Mouse (Mus musculus): ENCODE results near the gene Asb10. TPM values are rescaled to one million over a fixed set of nuclear protein-coding genes. Genes with fewer than 3 reads are reported as not detected.

Asb10 gene
- total and polyA plus RNA-seq, 2 experiments from 2014 or later, result 20.8 to 44.0 TPM

DNA sequence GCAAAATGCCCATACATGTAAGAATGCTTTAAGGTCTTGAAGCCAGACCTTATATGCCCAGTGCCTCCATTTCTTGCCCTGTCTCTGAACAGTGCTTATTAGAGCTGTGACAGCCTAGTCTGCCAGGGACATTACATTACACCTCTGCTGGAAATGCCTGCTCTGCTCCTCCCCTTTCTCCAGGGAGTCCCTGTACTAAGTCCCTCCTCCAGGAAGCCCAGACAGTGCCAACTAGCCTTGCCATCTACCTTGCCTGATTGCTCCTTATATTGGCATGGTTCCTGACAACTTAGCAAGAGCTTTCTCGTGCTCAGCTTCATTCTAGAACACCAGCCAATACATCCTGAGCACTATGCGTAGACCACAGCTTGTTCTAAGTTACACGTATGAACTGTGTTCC, 5.0 kb downstream of the Asb10 start:
- Histone ChIP-seq H3K36me3 (replicated peaks; ENCODE audit: control insufficient read depth, insufficient read depth, low read length) (peaks cover 12% of the 10 kb centered on the region; the same call in 1 of the 2 replicates), H3K9ac (replicated peaks; ENCODE audit: low read depth, low read length) (no peak overlapping the region), H3K4me3 (ENCODE audit: low read depth, low read length) (no peak overlapping the region), H3K27ac (ENCODE audit: low read depth) (no peak overlapping the region), H3K4me2 (ENCODE audit: low read depth, low read length) (no peak overlapping the region), H3K27me3 (ENCODE audit: control insufficient read depth, insufficient read depth, low read length) (peaks cover 9% of the 10 kb centered on the region; the same call in 1 of the 2 replicates), H3K4me1 (ENCODE audit: control insufficient read depth, insufficient read depth) (peaks cover 18% of the 10 kb centered on the region), H3K9me3 (replicated peaks; ENCODE audit: control insufficient read depth, low read length) (no peaks in the 10 kb centered on the region)
- ATAC-seq (ENCODE audit: insufficient read depth, low read depth) (no peak), DNase-seq (ENCODE audit: low spot score) (no peak)
- TF ChIP-seq EP300 (IDR thresholded peaks at IDR 0.05; ENCODE audit: low read depth), result no peak
- TF ChIP-seq CTCF (IDR thresholded peaks at IDR 0.05; ENCODE audit: low read depth), result no peak
- 85% methylated on average over 3 of the region's 3 CpGs for WGBS

DNA sequence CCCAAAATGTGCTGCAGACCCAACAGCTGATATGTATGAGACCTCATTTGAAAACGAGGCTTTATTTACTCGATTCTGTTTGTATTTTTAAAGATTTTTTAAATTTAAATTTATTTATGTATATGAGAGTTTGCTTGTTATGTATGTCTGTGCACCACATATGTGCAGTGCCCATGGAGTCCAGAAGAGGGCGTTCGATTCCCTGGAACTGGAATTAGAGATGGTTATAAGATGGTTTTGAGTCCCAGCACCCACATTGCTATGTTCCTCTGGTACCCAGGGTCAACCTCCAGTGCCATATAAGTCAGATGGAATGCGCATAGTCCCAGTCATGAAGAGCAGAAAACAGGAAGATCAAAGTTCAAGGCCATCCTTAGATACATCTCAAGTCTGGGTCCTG, 6.5 kb downstream of the Asb10 start:
- WGBS, result 48% methylated on average over 5 of the region's 5 CpGs
- H3K27me3 ChIP-seq (ENCODE audit: control insufficient read depth, insufficient read depth, low read length), result peaks cover 16% of the 10 kb centered on the region
- H3K4me3 ChIP-seq (ENCODE audit: low read depth, low read length), result no peak overlapping the region
- H3K9ac ChIP-seq (replicated peaks; ENCODE audit: low read depth, low read length), result no peak overlapping the region
- H3K4me2 ChIP-seq (ENCODE audit: low read depth, low read length), result no peak overlapping the region
- no peak overlapping the region for H3K27ac ChIP-seq (ENCODE audit: low read depth)
- H3K36me3 ChIP-seq (replicated peaks; ENCODE audit: control insufficient read depth, insufficient read depth, low read length), result peaks cover 12% of the 10 kb centered on the region; the same call in 1 of the 2 replicates
- H3K4me1 ChIP-seq (ENCODE audit: control insufficient read depth, insufficient read depth), result 0 out of 2 replicates have a peak, but pooled peaks cover 3% of the 10 kb centered on the region
- TF ChIP-seq EP300 (IDR thresholded peaks at IDR 0.05; ENCODE audit: low read depth), result no peak
- TF ChIP-seq CTCF (IDR thresholded peaks at IDR 0.05; ENCODE audit: low read depth), result peak; percentile 29
- H3K9me3 ChIP-seq (replicated peaks; ENCODE audit: control insufficient read depth, low read length), result no peaks in the 10 kb centered on the region
- ATAC-seq (ENCODE audit: insufficient read depth, low read depth), result no peak
- DNase-seq (ENCODE audit: low spot score), result no peak

- Histone ChIP-seq H3K36me3 (replicated peaks; ENCODE audit: control insufficient read depth, insufficient read depth, low read length) (peaks cover 12% of the 10 kb centered on the region; the same call in 1 of the 2 replicates), H3K27ac (ENCODE audit: low read depth) (no peak overlapping the region), H3K27me3 (ENCODE audit: control insufficient read depth, insufficient read depth, low read length) (peaks cover 25% of the 10 kb centered on the region), H3K9ac (replicated peaks; ENCODE audit: low read depth, low read length) (no peak overlapping the region), H3K4me3 (ENCODE audit: low read depth, low read length) (no peak overlapping the region), H3K9me3 (replicated peaks; ENCODE audit: control insufficient read depth, low read length) (no peaks in the 10 kb centered on the region), H3K4me1 (ENCODE audit: control insufficient read depth, insufficient read depth) (no peaks in the 10 kb centered on the region), H3K4me2 (ENCODE audit: low read depth, low read length) (no peak overlapping the region)
- no peak for ATAC-seq (ENCODE audit: insufficient read depth, low read depth)
- 69% methylated on average over 11 of the region's 11 CpGs for WGBS
- no peak for DNase-seq (ENCODE audit: low spot score)
- TF ChIP-seq EP300 (IDR thresholded peaks at IDR 0.05; ENCODE audit: low read depth) (no peak), CTCF (IDR thresholded peaks at IDR 0.05; ENCODE audit: low read depth) (no peak)
Observed at GRCm38 (mm10) chr5:24533391-24533790, 7.4 kb downstream of the Asb10 start.

- TF ChIP-seq EP300 (IDR thresholded peaks at IDR 0.05; ENCODE audit: low read depth) (no peak), CTCF (IDR thresholded peaks at IDR 0.05; ENCODE audit: low read depth) (peak; percentile 100)
- Histone ChIP-seq H3K9me3 (replicated peaks; ENCODE audit: control insufficient read depth, low read length) (no peaks in the 10 kb centered on the region), H3K27me3 (ENCODE audit: control insufficient read depth, insufficient read depth, low read length) (peaks cover 56% of the 10 kb centered on the region), H3K4me1 (ENCODE audit: control insufficient read depth, insufficient read depth) (0 out of 2 replicates have a peak, but pooled peaks cover 6% of the 10 kb centered on the region), H3K4me2 (ENCODE audit: low read depth, low read length) (no peak overlapping the region), H3K9ac (replicated peaks; ENCODE audit: low read depth, low read length) (no peak overlapping the region), H3K4me3 (ENCODE audit: low read depth, low read length) (no peak overlapping the region), H3K36me3 (replicated peaks; ENCODE audit: control insufficient read depth, insufficient read depth, low read length) (peaks cover 12% of the 10 kb centered on the region; the same call in 1 of the 2 replicates), H3K27ac (ENCODE audit: low read depth) (no peak overlapping the region)
- DNase-seq (ENCODE audit: low spot score) (peak; percentile 86), ATAC-seq (ENCODE audit: insufficient read depth, low read depth) (peak; percentile 70)
- 21% methylated on average over 24 of the region's 24 CpGs for WGBS
Observed at GRCm38 (mm10) chr5:24530042-24530689, 10.6 kb downstream of the Asb10 start.

DNA sequence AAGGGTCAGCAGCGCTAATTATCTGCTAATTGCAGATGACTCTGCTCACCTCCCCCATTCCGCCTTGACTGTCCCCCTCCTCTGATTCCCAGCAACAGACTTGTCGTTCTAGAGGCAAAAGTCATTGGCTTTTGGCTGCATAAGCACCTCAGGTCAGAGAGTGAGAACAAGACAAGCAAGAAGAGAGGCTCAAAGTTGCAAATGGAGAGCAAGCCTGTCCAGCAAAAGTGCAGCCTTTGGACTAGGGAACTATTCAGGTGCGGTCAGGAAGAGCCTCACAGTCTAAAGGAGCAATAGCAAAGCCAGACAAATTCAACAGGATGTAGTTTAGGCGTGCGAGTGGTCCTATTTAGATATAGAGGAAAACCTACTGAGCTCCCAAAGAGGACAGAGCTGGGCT, 13.0 kb downstream of the Asb10 start:
- 20% methylated on average over 6 of the region's 6 CpGs for WGBS
- Histone ChIP-seq H3K4me3 (ENCODE audit: low read depth, low read length) (no peak overlapping the region), H3K36me3 (replicated peaks; ENCODE audit: control insufficient read depth, insufficient read depth, low read length) (peaks cover 5% of the 10 kb centered on the region; the same call in 1 of the 2 replicates), H3K27me3 (ENCODE audit: control insufficient read depth, insufficient read depth, low read length) (peaks cover 80% of the 10 kb centered on the region), H3K4me2 (ENCODE audit: low read depth, low read length) (no peak overlapping the region), H3K27ac (ENCODE audit: low read depth) (no peak overlapping the region), H3K4me1 (ENCODE audit: control insufficient read depth, insufficient read depth) (0 out of 2 replicates have a peak, but pooled peaks cover 6% of the 10 kb centered on the region), H3K9me3 (replicated peaks; ENCODE audit: control insufficient read depth, low read length) (no peaks in the 10 kb centered on the region), H3K9ac (replicated peaks; ENCODE audit: low read depth, low read length) (no peak overlapping the region)
- DNase-seq (ENCODE audit: low spot score) (no peak), ATAC-seq (ENCODE audit: insufficient read depth, low read depth) (no peak)
- no peak for TF ChIP-seq CTCF (IDR thresholded peaks at IDR 0.05; ENCODE audit: low read depth)
- no peak for TF ChIP-seq EP300 (IDR thresholded peaks at IDR 0.05; ENCODE audit: low read depth)

Measured in heart, postnatal 0 days (tissue).